Comparison of ENCODE assay signal across 29 mouse cellular contexts in genomic region chr15:78390855-78391254, GRCm38 (mm10). TPM values are rescaled to one million over a fixed set of nuclear protein-coding genes. Genes with fewer than 3 reads are reported as not detected.
DNase-seq lines count a peak whose midpoint lies in the region; ATAC-seq lines count a peak whose summit lies in the region.
"Had no signal": no experiment of that assay in that cellular context is flagged by ENCODE, and none has a peak within 500 bp of the region (broad histone marks: within the 10 kb centered on the region; RNA-seq: fewer than 3 reads in every experiment).

No protein-coding gene starts in this region.

- H3K9ac ChIP-seq in intestine, embryonic 16.5 days (ENCODE audit: low read depth, low read length): no peak overlapping the region
- H3K9ac ChIP-seq: embryonic facial prominence, embryonic 13.5 days; liver, embryonic 13.5 days; lung, embryonic 15.5 days; midbrain, embryonic 13.5 days; stomach, embryonic 15.5 days had no signal

- DNase-seq in frontal cortex, postnatal 10 days (ENCODE audit: low spot score in 2 of 2): no peak
- peak; percentile 52 for DNase-seq in induced T-regulatory cell, adult 2 months (ENCODE audit: low read depth)
- DNase-seq in thymus, postnatal 0 days (ENCODE audit: low spot score): peak; percentile 72
- no peak for DNase-seq in layer of hippocampus, postnatal 25 days (ENCODE audit: extremely low spot score in 1 of 2, low spot score in 1 of 2)
- no peak for DNase-seq in testis, postnatal 14 days (ENCODE audit: low spot score)
- no peak for DNase-seq in left cerebral cortex, postnatal 10 days (ENCODE audit: extremely low spot score in 1 of 2, low spot score in 2 of 2)
- DNase-seq: adrenal gland, adult 2 months; cerebellum, postnatal 14 days; kidney, adult 2 months; kidney, postnatal 14 days; liver, embryonic 13.5 days; right cerebral cortex, postnatal 25 days had no signal

- H3K4me1 ChIP-seq in intestine, embryonic 16.5 days (ENCODE audit: control insufficient read depth, insufficient read depth, low read length): no peaks in the 10 kb centered on the region
- H3K4me1 ChIP-seq: embryonic facial prominence, embryonic 13.5 days; heart, embryonic 10.5 days; limb, embryonic 10.5 days; liver, embryonic 13.5 days; lung, embryonic 15.5 days; midbrain, embryonic 13.5 days; stomach, embryonic 15.5 days had no signal

- H3K27me3 ChIP-seq in intestine, embryonic 16.5 days (replicated peaks; ENCODE audit: control insufficient read depth, insufficient read depth, low read length): peaks cover 15% of the 10 kb centered on the region; the same call in 1 of the 2 replicates
- H3K27me3 ChIP-seq: embryonic facial prominence, embryonic 13.5 days; liver, embryonic 13.5 days; lung, embryonic 15.5 days; midbrain, embryonic 13.5 days; stomach, embryonic 15.5 days had no signal

- H3K27ac ChIP-seq in intestine, embryonic 16.5 days (ENCODE audit: low read length): no peak overlapping the region
- H3K27ac ChIP-seq: embryonic facial prominence, embryonic 13.5 days; heart, embryonic 10.5 days; hindbrain, embryonic 10.5 days; hindbrain, postnatal 0 days; layer of hippocampus, adult 2 months; left cerebral cortex, adult 2 months; limb, embryonic 10.5 days; liver, embryonic 13.5 days; lung, embryonic 15.5 days; midbrain, embryonic 13.5 days; stomach, embryonic 15.5 days had no signal

- no peaks in the 10 kb centered on the region for H3K36me3 ChIP-seq in intestine, embryonic 16.5 days (ENCODE audit: control insufficient read depth, insufficient read depth, low read length)
- H3K36me3 ChIP-seq: embryonic facial prominence, embryonic 13.5 days; heart, embryonic 10.5 days; hindbrain, embryonic 10.5 days; limb, embryonic 10.5 days; liver, embryonic 13.5 days; lung, embryonic 15.5 days; midbrain, embryonic 13.5 days; stomach, embryonic 15.5 days had no signal

- ATAC-seq in frontal cortex, adult (ENCODE audit: low TSS enrichment): peak; percentile 62; the same call in 1 of the 2 replicates
- no peak for ATAC-seq in intestine, embryonic 16.5 days
- ATAC-seq: forebrain, embryonic 14.5 days; hindbrain, postnatal 0 days; midbrain, embryonic 13.5 days had no signal

- WGBS in intestine, embryonic 16.5 days: 87% methylated on average over 3 of the region's 3 CpGs

- no peak overlapping the region for H3K4me3 ChIP-seq in intestine, embryonic 16.5 days (ENCODE audit: low read length)
- H3K4me3 ChIP-seq: embryonic facial prominence, embryonic 13.5 days; heart, embryonic 10.5 days; hindbrain, embryonic 10.5 days; layer of hippocampus, adult 2 months; left cerebral cortex, adult 2 months; limb, embryonic 10.5 days; liver, embryonic 13.5 days; lung, embryonic 15.5 days; midbrain, embryonic 13.5 days; myocyte; stomach, embryonic 15.5 days had no signal

- H3K9me3 ChIP-seq in intestine, embryonic 16.5 days (ENCODE audit: control insufficient read depth, low read length): no peaks in the 10 kb centered on the region
- H3K9me3 ChIP-seq: heart, embryonic 10.5 days; hindbrain, embryonic 10.5 days; limb, embryonic 10.5 days; liver, embryonic 13.5 days; lung, embryonic 15.5 days; midbrain, embryonic 13.5 days; stomach, embryonic 15.5 days had no signal

- H3K4me2 ChIP-seq in intestine, embryonic 16.5 days (ENCODE audit: low read depth, low read length): no peak overlapping the region
- H3K4me2 ChIP-seq: embryonic facial prominence, embryonic 13.5 days; liver, embryonic 13.5 days; lung, embryonic 15.5 days; midbrain, embryonic 13.5 days; stomach, embryonic 15.5 days had no signal

- intact Hi-C loops in left cerebral cortex, postnatal 10 days (cut with DNase I): no loop called here

RNA-seq across cellular contexts. Expression of gene Tex33, which starts 4.9 kb away (rescaled TPM):
- polyA plus RNA-seq in thymus, postnatal 0 days (2015; fragmentation: Nextera tagmentation; extraction: Ambion mirVana): 0.39 and 0.55 TPM in 2 replicates
- not detected in 2 replicates for polyA plus RNA-seq in intestine, embryonic 16.5 days (2015; fragmentation: Nextera tagmentation; extraction: Ambion mirVana)
- not detected for total RNA-seq in layer of hippocampus, postnatal 25 days (2021)
- total RNA-seq in left cerebral cortex, postnatal 10 days (2021): under 1 TPM; 0.39 to 0.51 TPM
- total RNA-seq: adrenal gland, adult 2 months; gastrocnemius, postnatal 4 days; hindbrain, postnatal 0 days; layer of hippocampus, adult 2 months; left cerebral cortex, adult 2 months had no signal
- polyA plus RNA-seq: adrenal gland, adult 2 months; brain, embryonic 14.5 days; embryonic facial prominence, embryonic 13.5 days; forebrain, embryonic 14.5 days; heart, embryonic 10.5 days; heart, postnatal 0 days; hindbrain, embryonic 10.5 days; hindbrain, postnatal 0 days; limb, embryonic 10.5 days; liver, embryonic 13.5 days; lung, embryonic 15.5 days; midbrain, embryonic 13.5 days; myocyte; stomach, embryonic 15.5 days had no signal

RNA-seq across cellular contexts. Expression of gene Tst, which starts 14.9 kb away (rescaled TPM):
- 60.0 and 68.3 TPM in 2 replicates for polyA plus RNA-seq in thymus, postnatal 0 days (2015; fragmentation: Nextera tagmentation; extraction: Ambion mirVana)
- 62.9 and 68.1 TPM in 2 replicates for polyA plus RNA-seq in intestine, embryonic 16.5 days (2015; fragmentation: Nextera tagmentation; extraction: Ambion mirVana)
- 10 to 100 TPM; 41.4 to 42.4 TPM for total RNA-seq in layer of hippocampus, postnatal 25 days (2021)
- total RNA-seq in left cerebral cortex, postnatal 10 days (2021): 10 to 100 TPM; 33.8 to 42.9 TPM

RNA-seq across cellular contexts. Expression of gene Mpst, which starts 15.4 kb away (rescaled TPM):
- 3.0 and 4.1 TPM in 2 replicates for polyA plus RNA-seq in thymus, postnatal 0 days (2015; fragmentation: Nextera tagmentation; extraction: Ambion mirVana)
- 3.0 and 3.4 TPM in 2 replicates for polyA plus RNA-seq in intestine, embryonic 16.5 days (2015; fragmentation: Nextera tagmentation; extraction: Ambion mirVana)
- total RNA-seq in layer of hippocampus, postnatal 25 days (2021): 10 to 100 TPM; 33.6 to 39.4 TPM
- total RNA-seq in left cerebral cortex, postnatal 10 days (2021): 10 to 100 TPM; 56.3 to 56.5 TPM

RNA-seq across cellular contexts. Expression of gene Kctd17, which starts 37.5 kb away (rescaled TPM):
- 8.1 and 10.1 TPM in 2 replicates for polyA plus RNA-seq in thymus, postnatal 0 days (2015; fragmentation: Nextera tagmentation; extraction: Ambion mirVana)
- 20.2 and 23.6 TPM in 2 replicates for polyA plus RNA-seq in intestine, embryonic 16.5 days (2015; fragmentation: Nextera tagmentation; extraction: Ambion mirVana)
- total RNA-seq in layer of hippocampus, postnatal 25 days (2021): 100 to 1,000 TPM; 257 to 260 TPM
- total RNA-seq in left cerebral cortex, postnatal 10 days (2021): 100 to 1,000 TPM; 239 to 255 TPM

Comparison
In these comparisons a context has a peak if more than half of its experiments do, and no peak if none do; other contexts are left out.
1. DNase-seq: peak in induced T-regulatory cell, adult 2 months (single experiment) and thymus, postnatal 0 days (single experiment); none in frontal cortex, postnatal 10 days (0 of 2), layer of hippocampus, postnatal 25 days (0 of 2), testis, postnatal 14 days (single experiment) and left cerebral cortex, postnatal 10 days (0 of 2).